Mouse (Mus musculus): Measurements from ENCODE around the gene Hprt.

GRCm38 (mm10) chrX:52961559-52962110 lies 26.3 kb upstream of the Hprt start:
- no peak for TF ChIP-seq CTCF (IDR thresholded peaks at IDR 0.05; ENCODE audit: control insufficient read depth, insufficient read depth, insufficient read length)
- TF ChIP-seq CEBPB (IDR thresholded peaks at IDR 0.05; ENCODE audit: low read depth), result no peak
- TF ChIP-seq MYOD1 (IDR thresholded peaks at IDR 0.05; ENCODE audit: control insufficient read depth, insufficient read length, low read depth), result no peak
- TF ChIP-seq USF1 (IDR thresholded peaks at IDR 0.05; ENCODE audit: low read depth), result no peak
- TF ChIP-seq MAX (IDR thresholded peaks at IDR 0.05), result no peak
- TF ChIP-seq MYOG (IDR thresholded peaks at IDR 0.05; ENCODE audit: control insufficient read depth, extremely low read depth, insufficient read length), result no peak

Data from C2C12 (cell line).